Mouse (Mus musculus): ENCODE data around the gene Ackr2. TPM values are rescaled to one million over a fixed set of nuclear protein-coding genes. Genes with fewer than 3 reads are reported as not detected.

The Ackr2 gene
- under 1 TPM in 1 of 2 experiments, not detected in 1; 0.05 TPM for polyA plus RNA-seq (2012; fragmentation: generic; extraction: Trizol)

GRCm38 (mm10) chr9:121898245-121898644, at the start of gene Ackr2:
Gene Ackr2, plus strand, starts transcription at chr9:121898355.

DNA sequence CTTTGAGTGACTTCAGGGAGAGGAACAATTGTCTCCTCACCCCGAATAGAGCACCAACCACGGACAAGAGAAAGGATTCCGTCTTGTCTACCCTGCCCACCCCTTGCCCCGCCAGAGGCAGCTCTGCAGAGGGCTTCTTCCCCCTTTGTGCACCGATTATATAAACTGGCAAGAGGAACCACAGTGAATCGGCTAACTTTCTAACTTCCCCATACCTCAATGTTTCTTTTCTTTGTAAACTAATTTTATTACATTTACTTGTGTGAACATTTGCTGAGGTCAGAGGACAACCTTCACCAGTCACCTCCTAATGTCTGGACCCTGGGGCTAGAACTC, 40.0 kb upstream of the Ackr2 start, which contains the start of gene Higd1a:
Gene Higd1a, minus strand, starts transcription at position 210 of the 336 bp plus-strand sequence.

DNA sequence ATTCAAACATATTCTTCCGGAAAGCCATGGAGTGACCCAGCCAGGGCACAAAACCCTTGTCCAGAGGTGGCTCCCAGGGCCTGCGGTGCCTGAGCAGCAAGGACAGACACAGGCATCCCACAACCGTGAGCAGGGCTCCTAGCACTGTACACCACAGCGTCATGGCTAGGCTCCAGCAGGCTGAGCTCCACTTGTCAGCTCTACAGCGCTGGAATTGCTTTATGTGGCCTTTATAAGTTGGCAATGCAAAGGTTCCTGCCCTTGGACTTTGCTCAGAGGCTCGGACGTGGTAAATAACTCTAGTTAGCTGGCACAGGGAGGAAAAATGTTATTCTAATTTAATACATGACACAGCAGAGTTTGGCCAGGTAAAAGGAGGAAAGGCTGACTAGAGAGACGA, 17.9 kb downstream of the Ackr2 start, which contains the start of gene Cyp8b1:
Gene Cyp8b1, minus strand, starts transcription at position 204 of the 400 bp plus-strand sequence.

GRCm38 (mm10) chr9:121950418-121951113, 52.4 kb downstream of the Ackr2 start, which contains the start of gene Fam198a:
Gene Fam198a, plus strand, starts transcription at chr9:121950988.

Other genes starting within 250 kb of the Ackr2 start
- gene Sec22c, start 192.9 kb upstream of the Ackr2 start, polyA plus RNA-seq (2012; fragmentation: generic; extraction: Trizol) = 1 to 10 TPM; 2.2 to 6.3 TPM
- gene Ss18l2, start 188.0 kb upstream of the Ackr2 start, polyA plus RNA-seq (2012; fragmentation: generic; extraction: Trizol) = 10 to 100 TPM in 1 of 2 experiments, 1 to 10 TPM in 1; 8.8 to 31.3 TPM
- gene Nktr, start 179.2 kb upstream of the Ackr2 start, polyA plus RNA-seq (2012; fragmentation: generic; extraction: Trizol) = 1 to 10 TPM in 1 of 2 experiments, under 1 TPM in 1; 0.67 to 7.5 TPM
- 10 to 100 TPM; 11.7 to 45.0 TPM for gene Zfp651, start 139.0 kb upstream of the Ackr2 start, polyA plus RNA-seq (2012; fragmentation: generic; extraction: Trizol)
- under 1 TPM; 0.01 to 0.11 TPM for gene Klhl40, start 120.7 kb upstream of the Ackr2 start, polyA plus RNA-seq (2012; fragmentation: generic; extraction: Trizol)
- under 1 TPM; 0.04 to 0.13 TPM for gene Hhatl, start 105.8 kb upstream of the Ackr2 start, polyA plus RNA-seq (2012; fragmentation: generic; extraction: Trizol)
- gene Ccdc13, start 58.9 kb upstream of the Ackr2 start, polyA plus RNA-seq (2012; fragmentation: generic; extraction: Trizol) = 1 to 10 TPM in 1 of 2 experiments, under 1 TPM in 1; 0.05 to 1.0 TPM
- gene Higd1a, start 40.0 kb upstream of the Ackr2 start, polyA plus RNA-seq (2012; fragmentation: generic; extraction: Trizol) = 10 to 100 TPM; 24.0 to 61.0 TPM
- under 1 TPM in 1 of 2 experiments, not detected in 1; 0.02 TPM for gene Cyp8b1, start 17.9 kb downstream of the Ackr2 start, polyA plus RNA-seq (2012; fragmentation: generic; extraction: Trizol)
- gene Fam198a, start 52.6 kb downstream of the Ackr2 start, polyA plus RNA-seq (2012; fragmentation: generic; extraction: Trizol) = 1 to 10 TPM in 1 of 2 experiments, not detected in 1; 4.5 TPM
- gene Pomgnt2, start 98.8 kb downstream of the Ackr2 start, polyA plus RNA-seq (2012; fragmentation: generic; extraction: Trizol) = 1 to 10 TPM; 2.0 to 8.5 TPM
- 10 to 100 TPM in 1 of 2 experiments, 1 to 10 TPM in 1; 1.5 to 13.6 TPM for gene Snrk, start 218.9 kb downstream of the Ackr2 start, polyA plus RNA-seq (2012; fragmentation: generic; extraction: Trizol)

Measured in C3H10T1/2 (cell line).